Mouse (Mus musculus) bone marrow, adult 2 months (tissue): ENCODE measurements around the gene Smim4. TPM values are rescaled to one million over a fixed set of nuclear protein-coding genes. Genes with fewer than 3 reads are reported as not detected.
A peak's percentile ranks its signal among the peaks of the same experiment; 100 is the strongest.

Experiments
- H3K27ac ChIP-seq: fragments of 200-500 bp; 2 replicates; pipeline ENCODE4 v1.5.1; 2012; ENCODE audit warnings: low read depth, mild to moderate bottlenecking, control low read depth, inconsistent platforms, low read length; ENCODE audit not compliant: control insufficient read depth, poor library complexity, insufficient read depth
- H3K4me1 ChIP-seq: fragments of 200-500 bp; 2 replicates; pipeline ENCODE4 v1.6.1; 2011; ENCODE audit warnings: low read length; ENCODE audit not compliant: control insufficient read depth, insufficient read depth
- H3K4me3 ChIP-seq: fragments of 200-500 bp; replicated peaks from 2 replicates; pipeline ENCODE3; 2011; ENCODE audit warnings: mild to moderate bottlenecking, low read depth, low read length, control low read depth; ENCODE audit not compliant: control insufficient read depth
- CTCF ChIP-seq: fragments of 200-500 bp; IDR thresholded peaks from 2 replicates; pipeline ENCODE4 v1.5.1; 2011; ENCODE audit warnings: low read length, control low read depth; ENCODE audit not compliant: control insufficient read depth, insufficient read depth
- POLR2A ChIP-seq: fragments of 200-500 bp; IDR thresholded peaks from 2 replicates; pipeline ENCODE4 v1.6.1; 2011; ENCODE audit warnings: low read depth, mild to moderate bottlenecking, control low read depth, low read length, borderline replicate concordance; ENCODE audit not compliant: control insufficient read depth
- WGBS: fragments of 180-500 bp; shearing (Covaris S2); methylation state at CpG from one replicate; pipeline ENCODE4 v1.1.7; 2018; 5-methylcytosine and 5-hydroxymethylcytosine counted together
- polyA plus RNA-seq: library from polyadenylated mRNA; stranded (reverse); fragments of >200 nt; gene quantifications from 2 replicates; pipeline ENCODE4 v1.2.4, GENCODE M21; 2011; ENCODE audit warnings: low replicate concordance; ENCODE audit not compliant: missing spikeins, insufficient read depth, insufficient read length

Gene Smim4
- 29.0 and 45.8 TPM in 2 replicates for polyA plus RNA-seq

DNA sequence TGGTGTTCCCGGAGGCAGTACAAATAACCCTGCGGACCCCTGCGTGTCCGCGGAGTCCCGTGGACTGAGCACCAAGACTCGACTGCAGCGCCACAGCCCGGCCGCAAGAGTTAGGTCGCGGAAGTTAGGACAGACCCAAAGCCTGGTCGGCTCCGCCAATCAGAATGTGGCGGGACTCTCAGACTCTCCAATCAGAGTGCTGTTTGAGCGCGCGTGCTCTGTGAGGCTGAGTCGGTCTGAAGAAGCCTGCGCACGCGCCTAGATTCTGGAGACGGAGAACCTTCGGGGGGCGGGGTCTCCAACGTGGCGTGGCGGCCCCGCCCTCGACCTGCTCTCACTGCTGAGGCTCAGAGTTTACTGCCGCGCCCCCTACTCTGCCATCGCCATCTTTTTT is at the start of gene Smim4:
TSS of gene Smim4 (minus strand) at position 131 of the 394 bp plus-strand sequence.
- H3K4me1 ChIP-seq, result peaks cover 5% of the 10 kb centered on the region; the same call in 1 of the 2 replicates
- peak within 1 kb of the TSS; percentile 87 for H3K27ac ChIP-seq
- TF ChIP-seq CTCF, result peak; percentile 62
- peak; percentile 96; the same call in 1 of the 2 replicates for TF ChIP-seq POLR2A
- peak within 1 kb of the TSS; percentile 77 for H3K4me3 ChIP-seq
- under 1% methylated on average over 33 of the region's 33 CpGs for WGBS

- 89% methylated on average over 5 of the region's 5 CpGs for WGBS
- Histone ChIP-seq H3K4me1 (peaks cover 2% of the 10 kb centered on the region; the same call in 1 of the 2 replicates), H3K27ac (no peak overlapping the region), H3K4me3 (no peak overlapping the region)
- TF ChIP-seq CTCF (no peak), POLR2A (no peak)
Observed at GRCm38 (mm10) chr14:31177715-31178114, 49.0 kb upstream of the Smim4 start.

DNA sequence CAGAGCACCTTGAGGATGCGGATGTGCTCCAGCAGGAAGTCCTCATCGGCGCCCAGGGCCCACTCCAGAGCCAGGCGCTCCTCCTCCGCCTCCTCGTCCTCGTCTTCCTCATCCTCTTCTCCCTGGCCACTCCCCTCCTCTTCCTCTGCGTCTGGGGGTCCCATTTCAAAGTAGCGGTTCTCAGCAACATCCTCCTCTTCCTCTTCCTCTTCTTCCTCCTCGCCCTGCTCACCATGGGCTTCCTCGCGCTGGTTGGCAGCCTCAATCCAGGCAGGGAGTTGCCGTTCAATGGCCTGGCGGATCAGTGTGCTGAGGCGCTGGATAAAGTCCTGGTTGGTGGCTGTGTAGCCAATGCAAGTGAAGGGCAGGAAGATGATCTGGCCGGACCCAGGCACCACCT is 48.5 kb upstream of the Smim4 start:
- 78% methylated on average over 16 of the region's 16 CpGs for WGBS
- Histone ChIP-seq H3K4me1 (peaks cover under 1% of the 10 kb centered on the region; the same call in 1 of the 2 replicates), H3K27ac (no peak overlapping the region), H3K4me3 (no peak overlapping the region)
- TF ChIP-seq CTCF (no peak), POLR2A (no peak)

GRCm38 (mm10) chr14:31173537-31173936 is 44.8 kb upstream of the Smim4 start:
- Histone ChIP-seq H3K4me3 (no peak overlapping the region), H3K27ac (no peak overlapping the region), H3K4me1 (no peaks in the 10 kb centered on the region)
- WGBS, result 82% methylated on average over 7 of the region's 7 CpGs
- TF ChIP-seq CTCF, result no peak
- TF ChIP-seq POLR2A, result no peak

GRCm38 (mm10) chr14:31172781-31173455 is 44.2 kb upstream of the Smim4 start:
- no peak overlapping the region for H3K4me3 ChIP-seq
- no peaks in the 10 kb centered on the region for H3K4me1 ChIP-seq
- no peak for TF ChIP-seq POLR2A
- TF ChIP-seq CTCF, result no peak
- 84% methylated on average over 18 of the region's 18 CpGs for WGBS
- H3K27ac ChIP-seq, result no peak overlapping the region

GRCm38 (mm10) chr14:31171821-31172220 is 43.1 kb upstream of the Smim4 start:
- Histone ChIP-seq H3K4me3 (no peak overlapping the region), H3K27ac (no peak overlapping the region), H3K4me1 (peaks cover 2% of the 10 kb centered on the region)
- 93% methylated on average over 15 of the region's 15 CpGs for WGBS
- no peak for TF ChIP-seq POLR2A
- TF ChIP-seq CTCF, result no peak

DNA sequence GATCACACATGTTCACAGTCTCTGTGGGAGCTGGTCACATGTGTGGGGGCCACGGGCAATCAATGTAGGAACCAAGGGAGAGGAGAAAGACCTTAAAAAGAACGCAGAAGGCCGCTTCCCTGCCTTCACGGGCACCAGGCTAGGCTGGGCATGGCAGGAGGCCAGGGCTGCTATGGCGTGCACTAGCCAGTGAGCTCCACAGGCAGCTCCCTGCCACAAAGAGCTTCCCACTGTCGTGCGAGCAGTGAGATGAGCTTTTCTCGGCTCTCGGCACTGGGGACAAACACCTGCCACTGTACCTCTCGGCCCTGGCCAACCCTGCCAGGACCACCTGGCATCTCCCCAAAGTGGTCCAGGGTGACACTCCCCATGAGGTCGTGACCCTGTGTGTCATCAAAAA is 42.6 kb upstream of the Smim4 start:
- WGBS, result 81% methylated on average over 11 of the region's 11 CpGs
- TF ChIP-seq POLR2A (no peak), CTCF (no peak)
- Histone ChIP-seq H3K4me3 (no peak overlapping the region), H3K4me1 (peaks cover 3% of the 10 kb centered on the region), H3K27ac (no peak overlapping the region)

GRCm38 (mm10) chr14:31170963-31171362 is 42.2 kb upstream of the Smim4 start:
- TF ChIP-seq CTCF (no peak), POLR2A (no peak)
- H3K4me3 ChIP-seq, result no peak overlapping the region
- WGBS, result 89% methylated on average over 13 of the region's 13 CpGs
- H3K27ac ChIP-seq, result no peak overlapping the region
- peaks cover 5% of the 10 kb centered on the region for H3K4me1 ChIP-seq
